Mouse (Mus musculus) layer of hippocampus, postnatal 10 days (tissue): Measurements from ENCODE around the gene Fxr2. TPM values are rescaled to one million over a fixed set of nuclear protein-coding genes. Genes with fewer than 3 reads are reported as not detected.
"Not testable (repeated sequence)": the region's sequence is repeated elsewhere in the genome, so short reads cannot be mapped to it uniquely, and the experiment has no call there.

Source experiments
- DNase-seq, 2 experiments: peaks; one replicate each; pipeline ENCODE4 v3.0.0; 2021; ENCODE audit warnings: low spot score in 2 of 2
- total RNA-seq, 2 experiments: library from RNA; stranded (reverse); gene quantifications; 2 replicates each; pipeline ENCODE4 v1.2.3; 2021

The Fxr2 gene
- total RNA-seq, 2 experiments from 2014 or later = 99.2 to 103 TPM

DNA sequence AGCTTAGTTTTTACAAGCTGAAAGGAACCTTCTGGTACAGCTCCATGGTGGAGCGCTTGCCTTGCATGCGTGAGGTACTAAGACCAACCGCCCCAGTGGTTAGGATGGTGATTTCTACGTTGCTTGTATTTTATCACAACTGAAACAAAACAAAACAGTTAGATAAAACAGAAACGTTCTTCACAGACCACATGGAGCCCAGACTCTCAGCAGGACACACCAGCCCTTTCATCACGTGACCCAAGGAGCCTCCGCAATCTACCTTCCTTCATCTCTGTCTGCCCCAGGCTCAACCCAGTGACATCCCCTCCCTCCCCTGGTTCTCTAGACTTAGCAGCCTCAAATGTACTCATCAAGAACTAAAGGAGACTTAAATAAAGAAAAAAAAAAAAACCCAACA is 23.4 kb upstream of the Fxr2 start:
- DNase-seq = no peak

DNA sequence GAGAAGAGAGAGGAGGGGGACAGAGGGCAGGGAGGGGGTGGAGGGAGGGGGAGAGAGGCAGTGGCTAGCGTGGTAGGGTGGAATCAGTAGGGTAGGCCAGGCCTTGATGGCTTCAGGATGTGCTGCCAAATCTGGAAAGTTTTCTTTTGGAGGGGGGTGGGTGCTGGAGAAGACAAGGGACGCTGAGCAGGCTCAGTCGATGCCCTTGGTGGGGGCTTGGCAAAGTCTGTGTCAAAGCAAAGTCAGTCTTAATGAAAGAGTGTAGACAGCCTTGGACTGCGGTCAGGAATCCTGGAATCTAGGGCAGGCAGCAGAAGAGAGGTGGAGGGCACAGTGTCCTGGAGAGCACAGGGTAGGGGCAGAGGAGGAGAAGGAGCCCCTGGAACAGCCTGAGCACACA is 21.9 kb upstream of the Fxr2 start:
- DNase-seq = no peak

DNA sequence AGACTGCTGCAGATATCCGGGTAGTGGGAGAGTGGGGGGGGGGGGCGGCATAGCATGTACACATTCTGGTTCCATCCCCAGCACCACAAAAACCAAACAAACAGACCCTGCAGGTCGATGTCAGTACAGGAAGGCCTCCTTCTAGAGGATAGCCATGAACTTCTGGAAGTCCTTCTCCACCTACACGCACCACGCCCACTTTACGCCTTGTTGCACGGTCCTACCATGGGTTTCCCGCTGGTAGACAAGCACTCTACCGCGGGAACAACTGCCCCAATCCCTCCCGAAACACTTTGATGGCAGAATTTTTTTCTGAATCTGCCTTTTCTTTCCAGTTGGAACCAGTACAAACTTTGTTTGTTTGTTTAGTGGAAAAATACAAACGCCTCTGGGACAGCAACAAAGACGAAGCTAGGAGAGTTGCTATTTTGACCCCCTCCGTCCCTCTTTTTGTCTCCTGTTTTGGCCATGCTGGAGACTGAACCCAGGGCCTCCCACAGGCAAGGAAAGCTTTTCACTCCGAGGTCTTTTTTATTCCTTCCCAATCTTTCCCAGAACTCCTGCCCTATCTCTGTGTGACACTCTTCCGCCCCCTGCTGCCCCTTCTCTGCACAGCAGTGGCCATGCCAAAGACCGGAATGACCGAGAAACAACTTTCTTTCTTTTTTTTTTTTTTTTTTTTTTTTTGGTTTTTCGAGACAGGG is 19.1 kb upstream of the Fxr2 start:
- DNase-seq = peak; percentile 89 to 90

DNA sequence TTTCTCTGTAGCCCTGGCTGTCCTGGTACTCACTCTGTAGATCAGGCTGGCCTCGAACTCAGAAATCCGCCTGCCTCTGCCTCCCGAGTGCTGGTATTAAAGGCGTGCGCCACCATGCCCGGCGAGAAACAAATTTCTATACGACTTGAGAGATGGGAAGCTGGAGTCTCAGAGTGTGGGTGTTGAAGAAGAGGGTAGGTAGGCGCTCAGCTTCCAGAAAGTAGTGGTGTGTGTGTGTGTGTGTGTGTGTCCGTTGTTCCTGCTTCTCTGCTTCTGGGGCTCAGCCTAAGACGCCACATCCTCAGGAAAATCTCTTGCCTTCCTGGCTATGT is 18.6 kb upstream of the Fxr2 start:
- not testable (repeated sequence) for DNase-seq

DNA sequence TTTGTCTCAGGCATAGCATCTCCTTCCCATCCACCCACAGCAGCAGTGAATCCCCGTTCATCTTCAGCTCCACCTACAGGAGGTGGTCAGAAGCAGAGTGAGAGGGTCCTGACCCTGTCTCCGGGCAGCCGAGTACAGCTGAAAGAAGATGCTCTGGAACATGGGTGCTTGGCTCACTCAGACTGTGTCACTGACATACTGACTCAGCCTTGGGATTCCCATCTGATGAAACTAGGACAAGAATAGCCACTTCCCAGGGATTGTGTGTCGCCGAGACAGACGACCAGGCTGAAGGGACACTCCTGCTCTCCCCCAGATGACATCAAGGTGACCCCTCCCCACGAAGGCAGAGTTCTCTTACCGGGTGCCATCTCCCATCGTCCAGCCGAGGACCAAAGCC is 16.0 kb upstream of the Fxr2 start:
- no peak for DNase-seq

DNA sequence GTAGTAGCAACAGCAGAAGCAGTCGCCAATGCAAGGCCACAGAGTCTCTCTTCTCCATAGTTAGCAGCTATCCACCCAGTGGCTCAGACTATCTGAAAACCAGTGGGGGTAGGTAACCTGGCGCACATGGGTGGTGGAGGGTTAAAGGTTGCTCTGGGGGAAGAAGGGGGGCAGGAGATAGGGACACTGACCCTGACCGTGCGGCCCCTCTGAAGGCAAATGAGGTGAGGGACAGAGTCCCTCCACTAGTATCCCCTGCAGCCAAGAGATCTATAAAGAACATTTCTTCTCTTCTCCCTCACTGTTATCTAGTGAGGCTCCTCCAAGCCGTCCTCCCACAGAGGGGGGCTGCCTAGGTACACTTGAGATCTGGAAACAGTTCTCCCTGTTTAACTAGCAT is 15.0 kb upstream of the Fxr2 start, which contains the start of gene Shbg:
TSS of gene Shbg (minus strand) at position 101 of the 400 bp plus-strand sequence.
- no peak for DNase-seq

DNA sequence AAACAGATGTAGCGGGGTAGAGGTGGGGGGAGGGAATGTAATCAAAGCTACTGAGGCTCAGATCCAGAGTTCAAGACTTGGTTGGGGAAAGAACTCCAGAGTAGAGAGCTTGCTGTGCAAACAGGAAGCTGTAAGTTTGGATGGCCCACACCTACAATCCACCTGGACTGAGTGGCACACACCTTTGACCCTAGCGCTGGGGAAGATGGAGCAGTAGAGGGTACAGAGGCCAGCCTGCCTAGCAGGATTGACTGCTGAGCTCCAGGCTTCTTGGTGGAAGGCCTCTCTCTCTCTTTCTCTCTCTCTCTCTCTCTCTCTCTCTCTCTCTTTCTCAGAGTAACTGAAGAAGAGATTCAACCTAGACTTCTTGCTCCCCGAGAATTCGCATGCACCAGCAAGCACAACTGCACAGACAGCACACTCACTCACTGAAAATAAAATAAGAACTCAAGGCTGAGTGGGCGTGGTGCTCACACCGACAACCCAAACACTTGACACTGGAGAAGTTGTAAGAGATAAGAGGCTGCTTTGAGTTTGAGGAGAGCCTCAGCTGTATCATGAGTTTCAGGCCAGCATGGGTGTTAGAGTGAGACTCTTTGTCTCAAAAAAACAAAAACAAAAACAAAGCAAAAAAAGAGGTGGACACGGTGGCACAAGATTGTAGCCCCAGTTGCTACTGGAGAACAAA is 12.3 kb upstream of the Fxr2 start:
- no peak for DNase-seq

DNA sequence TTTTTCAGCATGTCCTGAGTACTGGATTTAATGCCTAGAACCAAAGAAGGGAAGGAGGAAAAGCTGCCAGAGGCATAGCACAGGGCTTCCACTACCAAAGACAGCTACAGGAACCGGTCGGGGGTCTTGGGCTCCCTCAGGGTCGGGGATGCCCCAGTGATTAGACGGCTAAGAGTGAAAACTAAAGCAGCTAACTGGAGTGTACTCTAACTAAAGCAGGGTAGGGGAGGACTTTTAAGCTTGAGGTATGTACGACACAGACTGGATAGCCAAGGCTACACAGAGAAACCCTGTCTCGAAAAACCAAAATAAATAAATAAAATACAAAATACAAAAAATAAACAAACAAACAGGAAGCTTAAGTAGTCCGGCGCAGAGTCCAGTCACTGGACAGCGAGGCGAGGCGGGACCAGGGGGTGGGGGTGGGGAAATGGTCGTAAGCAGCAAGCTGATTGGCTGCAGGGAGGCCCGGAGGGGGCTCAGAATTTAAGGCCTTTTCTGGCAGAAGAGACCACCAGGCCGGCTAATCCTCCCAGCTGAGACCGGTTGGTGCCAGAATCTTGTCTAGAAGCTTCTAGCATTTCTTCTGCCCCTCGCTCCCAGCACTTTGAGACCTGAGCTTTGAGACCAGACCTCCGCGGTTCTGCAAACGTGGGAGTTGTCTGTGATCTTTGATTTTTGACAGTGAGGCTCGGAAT is 11.1 kb upstream of the Fxr2 start, which contains the start of gene Sat2:
TSS of gene Sat2 (plus strand) at position 454 of the 698 bp plus-strand sequence.
- peak; percentile 65 to 69 for DNase-seq

DNA sequence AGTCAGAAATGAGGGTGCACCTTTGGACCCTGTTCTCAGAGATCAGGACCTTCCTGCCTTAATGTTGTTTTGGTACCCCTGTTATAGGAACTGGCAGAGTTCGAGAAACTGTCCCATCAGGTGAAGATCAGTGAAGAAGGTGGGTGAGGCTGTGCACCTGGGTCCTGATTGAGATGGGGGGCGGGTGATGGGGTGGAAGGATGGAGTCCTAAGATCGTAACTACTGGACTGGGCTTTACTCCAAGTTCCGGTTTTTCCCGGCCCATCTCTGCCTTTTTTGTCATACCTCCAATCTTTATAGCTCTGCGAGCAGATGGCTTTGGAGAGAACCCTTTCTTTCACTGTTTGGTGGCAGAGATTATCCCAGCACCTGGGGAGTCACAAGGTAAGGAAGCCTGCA is 10.4 kb upstream of the Fxr2 start:
- DNase-seq = peak in 1 of 2 experiments; percentile 24

DNA sequence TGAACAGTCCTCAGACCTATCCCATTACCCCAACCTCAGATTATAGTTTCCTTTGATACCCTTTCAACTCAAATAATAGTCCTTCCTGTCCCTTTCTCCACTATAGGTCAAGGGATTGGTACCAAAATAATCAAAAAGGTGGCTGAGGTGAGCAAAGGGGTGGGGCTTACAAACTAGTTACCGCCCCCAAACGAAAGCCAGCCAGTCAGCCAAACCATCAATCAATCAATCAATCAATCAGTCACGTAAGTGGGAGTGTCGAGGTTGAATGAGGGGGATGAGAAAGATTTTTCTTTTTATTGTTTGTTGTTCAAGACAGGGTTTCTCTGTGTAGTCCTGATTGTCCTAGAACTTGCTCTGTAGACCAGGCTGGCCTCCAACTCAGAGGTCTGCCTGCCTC is 9.8 kb upstream of the Fxr2 start:
- DNase-seq = no peak

DNA sequence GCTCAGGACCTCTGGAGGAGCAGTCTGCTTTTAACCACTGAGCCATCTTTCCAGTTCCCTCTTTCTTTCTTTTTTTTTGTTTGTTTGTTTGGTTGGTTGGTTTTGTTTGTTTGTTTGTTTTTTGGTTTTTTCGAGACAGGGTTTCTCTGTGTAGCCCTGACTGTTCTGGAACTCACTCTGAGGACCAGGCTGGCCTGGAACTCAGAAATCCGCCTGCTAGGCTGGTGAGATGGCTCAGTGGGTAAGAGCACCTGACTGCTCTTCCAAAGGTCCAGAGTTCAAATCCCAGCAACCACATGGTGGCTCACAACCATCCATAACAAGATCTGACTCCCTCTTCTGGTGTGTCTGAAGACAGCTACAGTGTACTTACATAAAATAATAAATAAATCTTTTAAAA is 8.5 kb upstream of the Fxr2 start:
- not testable (repeated sequence) for DNase-seq

DNA sequence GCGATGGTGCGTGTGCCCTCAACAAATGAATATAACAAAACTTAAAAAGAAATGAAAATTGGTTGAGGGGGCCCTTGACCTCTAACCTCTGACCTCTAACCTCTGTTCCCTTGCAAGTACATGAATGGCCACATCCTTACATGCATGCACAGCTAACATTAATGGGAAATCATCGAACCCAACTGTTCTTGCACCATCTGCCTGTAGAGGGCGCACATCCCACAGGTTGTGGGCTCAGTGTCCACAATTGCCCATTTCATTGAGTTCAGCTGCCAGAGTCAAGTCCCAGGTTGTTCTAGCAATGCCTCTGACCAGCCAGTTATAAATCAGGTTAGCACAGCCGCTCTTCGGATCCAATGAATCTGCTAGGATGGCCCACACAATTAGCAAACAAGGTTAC is 4.5 kb upstream of the Fxr2 start:
- DNase-seq = peak; percentile 75 to 77

DNA sequence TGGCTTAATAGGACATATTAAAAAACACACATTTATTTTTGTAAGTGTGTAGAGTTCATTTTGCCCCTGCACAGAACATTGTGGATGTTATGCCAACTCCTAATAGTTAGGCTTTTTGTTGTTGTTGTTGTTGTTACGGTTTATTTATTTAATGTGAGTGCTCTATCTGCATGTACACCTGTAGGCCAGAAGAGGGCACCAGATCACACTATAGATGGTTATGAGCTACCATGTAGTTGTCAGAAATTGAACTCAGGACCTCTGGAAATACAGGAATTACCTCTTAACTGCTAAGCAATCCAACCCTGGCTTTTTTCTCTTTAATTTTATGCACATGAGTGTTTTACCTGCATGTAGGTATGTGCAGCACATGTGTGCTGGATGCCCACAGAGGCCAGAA is 3.0 kb upstream of the Fxr2 start:
- DNase-seq = no peak

DNA sequence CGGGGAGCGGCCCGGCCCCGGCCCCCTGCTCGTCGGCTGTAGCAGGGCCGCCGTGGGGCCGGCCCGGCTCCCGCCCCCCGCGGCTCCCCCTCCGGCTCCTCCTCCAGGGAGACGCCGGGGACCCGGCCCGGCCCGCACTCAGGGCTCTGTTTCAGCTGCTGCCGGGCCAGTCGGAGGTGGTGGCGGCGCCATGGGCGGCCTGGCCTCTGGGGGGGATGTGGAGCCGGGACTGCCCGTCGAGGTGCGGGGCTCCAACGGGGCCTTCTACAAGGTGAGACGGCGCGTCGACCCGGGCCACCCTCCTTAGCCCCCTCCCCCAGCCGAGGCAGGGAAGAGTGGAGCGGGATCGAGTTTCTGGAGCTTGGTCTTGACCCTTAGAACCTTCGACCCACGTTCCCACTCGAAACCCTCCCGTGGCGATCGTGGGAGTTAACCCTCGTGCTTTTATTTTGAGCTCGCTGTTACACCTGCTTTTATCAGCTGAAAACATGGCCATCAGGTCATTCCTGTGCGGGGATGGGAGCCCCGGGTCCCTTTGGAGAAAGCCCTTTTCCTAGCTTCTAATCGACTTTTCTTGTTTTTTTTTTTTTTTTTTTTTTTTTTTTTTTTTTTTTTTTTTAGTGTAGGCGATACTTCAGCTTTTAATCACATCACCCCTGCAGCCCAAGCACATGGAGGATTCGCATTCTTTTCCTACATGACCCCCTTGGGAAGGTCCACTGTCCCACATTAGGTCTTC is 507 bp downstream of the Fxr2 start:
- no peak for DNase-seq

DNA sequence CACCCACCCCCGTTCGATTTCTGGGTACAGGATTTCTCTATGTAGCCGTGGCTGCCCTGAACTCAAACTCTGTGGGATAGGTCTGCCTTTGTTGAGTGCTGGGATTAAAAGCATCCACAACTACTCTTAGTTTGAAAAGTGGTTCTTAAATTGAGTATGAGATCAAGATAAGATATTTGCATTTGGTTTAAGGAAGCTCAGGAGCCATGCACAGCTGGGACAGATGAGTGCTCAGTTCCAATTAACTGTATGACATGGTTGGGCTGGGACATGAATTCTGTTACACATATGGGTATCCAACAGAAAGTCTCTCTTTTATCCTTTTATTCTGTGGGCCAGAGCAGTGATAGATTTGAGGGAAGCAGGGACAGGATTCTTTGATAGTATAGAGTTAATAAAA is 2.7 kb downstream of the Fxr2 start:
- no peak for DNase-seq

DNA sequence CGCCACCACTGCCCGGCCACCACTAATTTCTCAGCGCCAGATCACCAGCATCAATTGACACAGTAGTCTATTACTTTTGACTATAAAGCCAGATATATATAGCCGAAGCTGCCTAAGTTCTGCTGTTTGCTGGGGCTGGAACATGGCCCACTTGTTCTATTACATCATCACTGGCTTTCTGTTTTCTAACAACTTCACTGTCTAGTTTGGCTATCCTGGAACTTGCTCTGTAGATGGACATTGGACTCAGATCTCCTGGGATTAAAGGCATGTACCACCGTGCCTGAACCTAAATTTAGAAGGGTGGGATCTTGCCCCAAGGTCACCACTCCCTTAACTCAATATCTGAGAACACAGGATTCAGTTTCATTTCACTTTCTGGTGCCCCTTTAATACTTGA is 13.1 kb downstream of the Fxr2 start:
- DNase-seq = no peak

DNA sequence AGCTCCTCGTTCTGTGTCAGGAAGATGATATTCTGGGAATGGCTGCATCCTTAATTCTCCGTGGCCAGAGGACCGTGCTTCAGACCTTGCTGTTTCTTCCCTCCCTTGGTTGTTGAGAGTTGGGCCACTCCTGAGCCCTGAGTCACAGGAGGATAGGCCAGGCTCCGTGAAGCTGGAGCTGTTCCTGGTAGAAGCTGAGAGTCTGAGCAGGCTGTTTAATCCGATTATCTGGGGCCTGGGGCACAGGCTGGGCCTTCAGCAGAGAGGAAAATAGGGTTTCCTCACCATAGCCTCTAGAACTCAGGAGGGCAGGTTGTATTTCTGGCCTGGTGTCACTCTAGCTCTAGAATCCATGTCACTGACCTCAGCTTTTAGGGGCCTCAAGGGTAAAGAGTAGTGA is 20.6 kb downstream of the Fxr2 start:
- no peak for DNase-seq

DNA sequence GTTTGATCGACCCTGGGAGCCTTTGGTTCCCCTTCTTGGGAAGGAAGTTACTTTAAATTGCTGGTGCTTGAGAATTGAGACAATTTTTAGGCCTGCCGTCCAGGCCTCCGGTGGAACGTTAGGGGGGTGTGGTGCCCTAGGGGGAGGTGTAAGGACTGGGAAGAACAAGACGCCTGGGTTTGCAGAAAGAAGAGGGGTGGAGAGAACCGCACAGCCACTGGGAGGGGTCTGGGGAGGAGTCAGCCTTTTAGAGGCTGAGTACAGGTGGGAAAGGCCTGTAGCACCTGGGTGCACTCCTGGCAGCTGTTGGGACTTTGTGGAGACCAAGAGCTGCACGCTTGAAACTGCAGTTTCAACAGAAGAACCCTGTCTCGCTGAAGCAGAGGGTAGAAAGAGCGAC is 22.0 kb downstream of the Fxr2 start:
- DNase-seq = no peak

DNA sequence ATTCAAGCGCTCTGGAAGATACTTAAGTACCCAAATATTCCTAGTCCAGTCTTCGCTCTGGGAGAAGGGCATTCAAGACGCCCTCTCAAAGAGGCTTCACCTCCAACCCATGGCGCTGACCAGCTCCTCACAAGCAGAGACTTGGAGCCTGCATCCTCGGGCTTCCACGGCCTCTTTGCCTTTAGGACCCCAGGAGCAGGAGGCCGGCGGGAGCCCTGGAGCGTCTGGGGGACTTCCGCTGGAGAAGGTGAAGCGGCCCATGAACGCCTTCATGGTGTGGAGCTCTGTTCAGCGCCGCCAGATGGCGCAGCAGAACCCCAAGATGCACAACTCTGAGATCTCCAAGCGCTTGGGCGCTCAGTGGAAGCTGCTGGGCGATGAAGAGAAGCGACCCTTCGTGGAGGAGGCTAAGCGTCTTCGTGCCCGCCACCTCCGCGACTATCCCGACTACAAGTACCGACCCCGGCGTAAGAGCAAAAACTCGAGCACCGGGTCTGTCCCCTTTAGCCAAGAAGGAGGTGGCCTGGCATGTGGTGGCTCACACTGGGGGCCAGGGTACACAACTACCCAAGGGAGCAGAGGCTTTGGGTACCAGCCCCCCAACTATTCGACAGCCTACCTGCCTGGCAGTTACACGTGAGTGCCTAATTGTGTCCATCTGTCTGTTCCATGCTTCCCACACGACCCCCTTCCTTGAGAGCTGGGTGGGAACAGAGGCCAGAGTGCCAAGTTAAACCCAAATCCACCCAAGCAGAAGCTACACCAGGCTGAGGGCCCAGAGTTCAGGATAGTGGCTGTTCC is 22.7 kb downstream of the Fxr2 start, which contains the start of gene Sox15:
TSS of gene Sox15 (plus strand) at position 51 of the 801 bp plus-strand sequence.
- peak; percentile 71 to 82 for DNase-seq

DNA sequence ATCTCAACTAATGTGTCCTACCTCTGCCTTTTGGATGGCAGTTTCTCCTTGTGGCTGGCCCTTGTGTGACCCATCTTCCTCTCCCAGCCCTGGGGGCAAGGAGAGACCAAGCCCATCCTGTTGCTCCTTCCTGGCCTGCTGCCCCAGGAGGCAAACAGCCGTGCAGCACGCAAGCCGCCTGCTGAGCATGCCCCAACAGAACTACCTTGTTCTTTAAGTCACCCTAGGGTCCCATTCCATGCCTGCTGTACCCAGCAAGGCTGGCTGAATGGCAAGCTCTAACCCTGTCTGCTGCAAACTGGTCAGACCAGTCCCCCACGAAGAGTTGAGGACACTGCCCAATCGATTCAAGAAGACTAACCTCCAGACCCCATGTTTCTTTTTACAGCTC is 23.3 kb downstream of the Fxr2 start:
- DNase-seq = no peak
